Mouse (Mus musculus) liver, adult 2 months (tissue): Measurements from ENCODE around the gene Sgca. TPM values are rescaled to one million over a fixed set of nuclear protein-coding genes. Genes with fewer than 3 reads are reported as not detected.

Experiments
- DNase-seq: peaks from one replicate; pipeline ENCODE4 v3.0.0-alpha.2; 2011; ENCODE audit warnings: low read depth, low spot score; ENCODE audit errors: extremely low read depth
- H3K27ac ChIP-seq: fragments of 200-500 bp; replicated peaks from 2 replicates; pipeline ENCODE4 v1.5.1; 2012; ENCODE audit warnings: low read depth, mild to moderate bottlenecking, control low read depth, inconsistent platforms, low read length; ENCODE audit not compliant: insufficient read depth
- H3K27me3 ChIP-seq: fragments of 200-500 bp; 2 replicates; pipeline ENCODE4 v1.6.1; 2012; ENCODE audit warnings: mild to moderate bottlenecking, moderate library complexity, low read length, inconsistent platforms; ENCODE audit not compliant: control insufficient read depth, insufficient read depth
- H3K36me3 ChIP-seq: fragments of 200-500 bp; 2 replicates; pipeline ENCODE4 v1.6.1; 2012; ENCODE audit warnings: low read length, inconsistent platforms; ENCODE audit not compliant: control insufficient read depth, insufficient read depth
- H3K4me1 ChIP-seq: fragments of 200-500 bp; 2 replicates; pipeline ENCODE4 v1.6.1; 2011; ENCODE audit warnings: low read length; ENCODE audit not compliant: control insufficient read depth, insufficient read depth
- H3K4me3 ChIP-seq: fragments of 200-500 bp; 2 replicates; pipeline ENCODE4 v1.5.1; 2011; ENCODE audit warnings: low read depth, mild to moderate bottlenecking, control low read depth, low read length, moderate library complexity; ENCODE audit not compliant: insufficient read depth
- H3K79me2 ChIP-seq: fragments of 200-500 bp; 2 replicates; pipeline ENCODE4 v1.6.1; 2012; ENCODE audit warnings: inconsistent platforms, mild to moderate bottlenecking, low read length, moderate library complexity; ENCODE audit not compliant: control insufficient read depth, insufficient read depth
- H3K9ac ChIP-seq: fragments of 200-500 bp; 2 replicates; pipeline ENCODE4 v1.6.1; 2012; ENCODE audit warnings: low read depth, mild to moderate bottlenecking, control low read depth, inconsistent platforms, low read length
- CTCF ChIP-seq: fragments of 200-500 bp; IDR thresholded peaks from 2 replicates; pipeline ENCODE4 v1.5.1; 2011; ENCODE audit warnings: low read depth, low read length, control low read depth
- POLR2A ChIP-seq: fragments of 200-500 bp; IDR thresholded peaks from 2 replicates; pipeline ENCODE4 v1.6.1; 2011; ENCODE audit warnings: low read length, control low read depth; ENCODE audit not compliant: insufficient read depth; ENCODE audit errors: extremely low read depth
- WGBS: fragments of 180-500 bp; shearing (Covaris S2); methylation state at CpG from one replicate; pipeline ENCODE4 v1.1.7; 2018; 5-methylcytosine and 5-hydroxymethylcytosine counted together
- polyA plus RNA-seq: library from polyadenylated mRNA; depleted of rRNA; stranded (reverse); fragments of >200 nt; gene quantifications from 2 replicates; pipeline ENCODE4 v1.2.3, GENCODE M21; 2012
- total RNA-seq: library from RNA; depleted of rRNA; stranded (reverse); fragments of >200 nt; gene quantifications from 2 replicates; pipeline ENCODE4 v1.2.3, GENCODE M21; 2014

Gene Sgca
- total and polyA plus RNA-seq, 2 experiments, result 0.09 TPM; not detected in 1

GRCm38 (mm10) chr11:94937787-94938186 lies 38.3 kb downstream of the Sgca start:
- no peak for TF ChIP-seq POLR2A
- Histone ChIP-seq H3K27ac (no peak overlapping the region), H3K27me3 (0 out of 2 replicates have a peak, but pooled peaks cover 2% of the 10 kb centered on the region), H3K4me3 (no peak overlapping the region), H3K79me2 (no peaks in the 10 kb centered on the region), H3K4me1 (no peaks in the 10 kb centered on the region), H3K36me3 (no peaks in the 10 kb centered on the region), H3K9ac (no peak overlapping the region)
- DNase-seq, result no peak
- WGBS, result 5% methylated on average over 15 of the region's 15 CpGs

DNA sequence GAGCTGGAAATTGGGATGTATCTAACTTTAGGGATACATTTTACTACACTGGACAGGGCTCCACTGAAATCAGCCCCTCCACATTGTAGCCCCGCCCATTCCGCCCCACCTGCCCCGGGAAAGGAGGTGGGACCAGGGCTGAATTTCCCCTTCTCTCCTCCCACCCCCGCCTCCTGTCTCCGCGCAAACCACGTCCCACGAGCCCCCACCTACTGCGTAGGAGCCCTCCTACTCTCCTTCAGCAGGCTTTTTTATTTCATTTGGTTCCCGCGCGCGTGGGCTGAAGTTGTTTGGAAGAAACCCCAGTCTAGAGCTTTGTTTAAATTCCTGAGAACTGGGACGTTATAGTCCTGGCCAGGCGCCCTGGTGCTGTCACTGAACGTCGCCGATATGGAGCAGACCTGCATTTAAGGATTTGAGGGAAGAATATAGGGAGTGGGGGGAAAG lies 38.8 kb downstream of the Sgca start:
- no peaks in the 10 kb centered on the region for H3K36me3 ChIP-seq
- WGBS, result 5% methylated on average over 18 of the region's 18 CpGs
- no peaks in the 10 kb centered on the region for H3K79me2 ChIP-seq
- DNase-seq, result no peak
- H3K4me1 ChIP-seq, result no peaks in the 10 kb centered on the region
- TF ChIP-seq POLR2A, result no peak
- no peak for TF ChIP-seq CTCF
- no peak overlapping the region for H3K9ac ChIP-seq
- H3K4me3 ChIP-seq, result no peak overlapping the region
- H3K27ac ChIP-seq, result no peak overlapping the region
- H3K27me3 ChIP-seq, result 0 out of 2 replicates have a peak, but pooled peaks cover 2% of the 10 kb centered on the region

- TF ChIP-seq POLR2A, result no peak
- TF ChIP-seq CTCF, result peak; percentile 78
- Histone ChIP-seq H3K4me3 (peak overlapping the region; percentile 16), H3K27ac (no peak overlapping the region), H3K27me3 (0 out of 2 replicates have a peak, but pooled peaks cover 2% of the 10 kb centered on the region), H3K4me1 (no peaks in the 10 kb centered on the region), H3K79me2 (no peaks in the 10 kb centered on the region), H3K36me3 (no peaks in the 10 kb centered on the region), H3K9ac (no peak overlapping the region)
- WGBS, result under 1% methylated on average over 17 of the region's 17 CpGs
- peak; percentile 59 for DNase-seq
These were observed 39.3 kb downstream of the Sgca start for GRCm38 (mm10) chr11:94936851-94937295.

DNA sequence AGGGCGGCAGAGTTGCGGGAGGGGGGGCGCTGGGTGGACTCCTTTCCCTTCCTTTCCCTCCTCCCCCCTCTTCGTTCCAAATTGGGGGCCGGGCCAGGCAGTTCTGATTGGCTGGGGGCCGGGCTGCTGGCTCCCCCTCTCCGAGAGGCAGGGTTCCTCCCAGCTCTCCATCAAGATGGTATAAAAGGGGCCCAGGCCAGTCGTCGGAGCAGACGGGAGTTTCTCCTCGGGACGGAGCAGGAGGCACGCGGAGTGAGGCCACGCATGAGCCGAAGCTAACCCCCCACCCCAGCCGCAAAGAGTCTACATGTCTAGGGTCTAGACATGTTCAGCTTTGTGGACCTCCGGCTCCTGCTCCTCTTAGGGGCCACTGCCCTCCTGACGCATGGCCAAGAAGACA lies 40.1 kb downstream of the Sgca start, which contains the start of gene Col1a1:
Gene Col1a1, plus strand, starts transcription at position 180 of the 400 bp plus-strand sequence.
- no peak for TF ChIP-seq CTCF
- 0 out of 2 replicates have a peak, but pooled peaks have one; percentile 30 for TF ChIP-seq POLR2A
- Histone ChIP-seq H3K27ac (no peak within 1 kb of the TSS), H3K79me2 (no peaks in the 10 kb centered on the region), H3K4me3 (peak within 1 kb of the TSS; percentile 16), H3K27me3 (0 out of 2 replicates have a peak, but pooled peaks cover 2% of the 10 kb centered on the region), H3K9ac (no peak within 1 kb of the TSS), H3K4me1 (no peaks in the 10 kb centered on the region), H3K36me3 (no peaks in the 10 kb centered on the region)
- 28% methylated on average over 19 of the region's 19 CpGs for WGBS
- no peak for DNase-seq

GRCm38 (mm10) chr11:94934526-94934925 lies 41.6 kb downstream of the Sgca start:
- no peaks in the 10 kb centered on the region for H3K4me1 ChIP-seq
- H3K27ac ChIP-seq, result no peak overlapping the region
- WGBS, result 47% methylated on average over 11 of the region's 11 CpGs

DNA sequence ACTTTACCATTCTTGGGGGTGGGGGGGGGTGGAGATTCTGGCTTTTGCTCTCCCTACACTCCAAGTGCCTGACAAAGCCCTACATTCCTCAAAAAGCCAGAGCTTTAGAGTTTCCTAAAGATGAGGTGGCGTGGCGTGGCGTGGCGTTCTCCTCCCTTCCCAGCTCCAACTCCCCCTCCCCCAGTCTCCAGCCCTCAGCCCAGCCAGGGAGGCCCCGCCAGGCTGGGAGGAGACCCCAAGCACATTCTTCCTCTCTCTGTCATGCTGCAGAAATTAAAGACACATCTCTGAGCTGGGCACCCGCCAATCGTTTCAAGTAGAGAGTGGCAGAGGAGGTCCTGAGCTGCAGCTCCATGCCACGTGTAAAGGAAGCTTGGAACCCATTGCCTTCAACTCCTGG lies 42.5 kb downstream of the Sgca start:
- Histone ChIP-seq H3K9ac (no peak overlapping the region), H3K4me3 (no peak overlapping the region), H3K36me3 (no peaks in the 10 kb centered on the region), H3K27ac (no peak overlapping the region), H3K4me1 (no peaks in the 10 kb centered on the region), H3K27me3 (0 out of 2 replicates have a peak, but pooled peaks cover 2% of the 10 kb centered on the region), H3K79me2 (no peaks in the 10 kb centered on the region)
- TF ChIP-seq POLR2A (no peak), CTCF (no peak)
- DNase-seq, result no peak
- WGBS, result 40% methylated on average over 8 of the region's 8 CpGs

More at GRCm38 (mm10) chr11:94934526-94934925, 41.6 kb downstream of the Sgca start:
- Histone ChIP-seq H3K36me3 (no peaks in the 10 kb centered on the region), H3K4me3 (no peak overlapping the region), H3K27me3 (0 out of 2 replicates have a peak, but pooled peaks cover 2% of the 10 kb centered on the region), H3K9ac (no peak overlapping the region), H3K79me2 (no peaks in the 10 kb centered on the region)
- no peak for TF ChIP-seq CTCF
- TF ChIP-seq POLR2A, result no peak
- no peak for DNase-seq
